Mouse (Mus musculus): ENCODE measurements at regions not wholly inside any gene's neighbourhood (a gene's known extent, or its start where the extent isn't known, plus 50 kb on each side); places are given as distances from the start of the nearest gene placed in this dataset.
A peak's percentile ranks its signal among the peaks of the same experiment; 100 is the strongest.

DNA sequence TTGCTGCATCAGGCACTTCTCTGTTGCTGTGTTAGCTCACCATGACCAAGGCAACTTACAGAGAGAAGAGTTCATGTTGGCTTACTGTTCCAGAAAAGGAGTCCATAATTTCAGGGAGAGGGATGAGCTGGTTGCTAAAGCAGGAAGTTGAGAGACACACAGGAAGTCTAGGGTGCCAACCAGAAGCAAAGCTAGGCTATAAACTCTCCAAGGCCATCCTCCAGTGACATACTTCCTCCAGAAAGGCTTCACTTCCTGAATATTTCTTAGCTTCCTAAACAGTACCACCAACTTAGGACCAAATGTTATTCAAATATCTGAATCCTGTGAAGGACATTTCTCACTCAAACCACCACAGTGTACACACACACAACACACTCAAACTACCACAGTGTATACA is 2010.6 kb downstream of the A830018L16Rik start:
- no peak for DNase-seq (ENCODE audit: low spot score in 2 of 2)

DNA sequence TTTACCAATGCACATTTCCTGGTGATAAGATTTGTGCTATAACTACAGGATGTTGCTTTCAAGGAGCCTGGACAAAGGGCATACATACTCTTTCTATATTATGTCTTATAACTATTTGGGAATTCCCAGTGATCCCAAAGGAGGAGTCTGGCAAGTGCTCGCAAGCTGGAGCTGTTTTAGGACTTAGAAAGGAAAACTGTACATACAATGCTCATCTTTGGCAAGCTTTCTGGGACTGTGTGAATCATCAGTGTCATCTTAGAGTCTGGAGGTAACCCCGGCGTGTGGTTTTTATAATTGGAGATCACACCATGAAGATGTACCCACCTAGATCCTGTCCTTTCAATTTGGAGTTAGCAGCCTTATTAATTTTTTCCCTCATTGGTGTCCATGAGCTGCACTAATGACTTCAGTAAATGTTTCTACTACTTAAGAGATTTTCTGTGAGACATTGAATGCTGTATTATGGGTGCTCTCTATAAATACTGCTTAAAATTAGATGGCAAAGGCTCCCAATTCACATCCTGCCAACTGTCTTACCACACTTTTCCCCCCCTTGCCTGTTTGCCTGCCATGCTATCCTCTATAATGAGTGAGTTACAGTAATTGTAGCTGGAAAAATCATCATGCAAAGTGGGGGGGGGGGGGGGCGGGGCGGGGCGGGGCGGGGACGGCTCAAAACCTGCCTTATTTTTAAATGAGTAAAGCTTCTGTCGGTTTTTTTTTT is 2011.9 kb downstream of the A830018L16Rik start:
- no peak for DNase-seq (ENCODE audit: low spot score in 2 of 2)

- DNase-seq (ENCODE audit: low spot score in 2 of 2), result peak; percentile 26 to 53
Observed at GRCm38 (mm10) chr1:13426328-13427067, 2012.6 kb downstream of the A830018L16Rik start.

DNA sequence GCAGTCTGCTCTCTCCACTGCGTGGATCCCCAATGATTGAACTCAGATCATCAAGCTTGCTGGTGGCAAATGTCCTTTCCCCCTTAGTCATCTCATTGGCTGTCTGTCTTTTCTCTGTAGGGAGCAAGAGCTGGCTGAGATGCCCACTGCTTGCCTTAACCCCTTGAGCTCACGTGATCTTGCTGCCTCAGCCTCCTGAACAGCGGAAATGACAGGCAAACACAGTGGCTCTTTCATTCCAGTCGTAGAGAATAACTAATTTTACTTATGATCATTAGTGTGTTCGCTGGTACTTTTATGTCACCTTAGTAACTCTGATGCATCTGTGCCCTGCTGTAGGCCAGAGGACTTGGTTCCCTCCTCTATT is 2013.1 kb downstream of the A830018L16Rik start:
- DNase-seq (ENCODE audit: low spot score in 2 of 2), result no peak

- DNase-seq (ENCODE audit: low spot score in 2 of 2), result no peak
Observed at GRCm38 (mm10) chr1:13427501-13428207, 2013.7 kb downstream of the A830018L16Rik start.

DNA sequence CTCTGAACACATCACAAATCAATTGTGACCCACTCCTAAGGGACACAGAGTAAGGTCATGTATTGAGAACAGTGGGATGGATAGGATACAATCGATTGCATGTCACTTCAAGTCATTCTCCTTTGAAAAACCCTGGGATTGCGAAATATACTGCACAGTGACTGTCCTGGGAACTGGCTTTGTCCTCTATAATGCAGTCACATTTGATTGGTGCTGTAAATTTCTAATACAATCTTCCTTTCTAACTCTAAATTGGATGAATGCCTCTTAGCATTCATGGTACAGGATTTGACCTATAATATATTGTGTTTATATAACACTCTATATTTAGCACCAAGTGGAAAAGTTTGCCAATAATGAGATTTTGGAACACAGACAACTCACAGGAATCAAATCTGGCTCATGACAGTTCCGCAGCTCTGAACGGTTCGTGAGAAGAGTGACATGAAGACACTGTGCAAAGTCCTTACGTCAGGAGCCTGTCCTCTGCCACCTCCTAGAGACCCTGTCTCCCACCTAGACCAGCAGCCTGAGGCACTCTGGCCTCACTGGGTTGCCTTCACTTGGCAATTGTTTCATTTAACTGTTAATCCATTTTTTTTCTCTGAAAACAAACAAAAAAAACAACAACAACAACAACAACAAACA is 2024.0 kb downstream of the A830018L16Rik start:
- no peak for DNase-seq (ENCODE audit: low spot score in 2 of 2)

DNA sequence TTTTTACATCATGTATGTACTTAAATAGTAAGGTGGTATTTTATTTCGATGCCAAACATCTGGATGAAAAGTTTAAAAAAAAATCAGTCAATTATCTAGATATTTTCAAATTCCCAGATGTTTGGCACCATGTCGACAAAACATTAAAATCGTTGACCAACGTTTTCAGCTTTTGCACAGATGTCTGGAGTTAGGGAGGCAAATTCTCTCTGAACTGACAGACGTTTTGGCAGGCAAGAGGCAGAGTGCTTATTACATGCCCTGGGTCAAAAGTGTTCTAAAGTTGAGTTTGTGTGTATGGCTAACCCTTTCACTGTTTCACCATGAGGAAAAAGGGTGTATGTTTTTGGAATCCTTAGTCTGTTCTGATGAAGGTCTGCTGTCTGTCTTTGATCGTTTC is 2028.5 kb downstream of the A830018L16Rik start:
- no peak for DNase-seq (ENCODE audit: low spot score in 2 of 2)

- no peak for DNase-seq (ENCODE audit: low spot score in 2 of 2)
Observed at GRCm38 (mm10) chr1:13454534-13454933, 2040.6 kb downstream of the A830018L16Rik start.

DNA sequence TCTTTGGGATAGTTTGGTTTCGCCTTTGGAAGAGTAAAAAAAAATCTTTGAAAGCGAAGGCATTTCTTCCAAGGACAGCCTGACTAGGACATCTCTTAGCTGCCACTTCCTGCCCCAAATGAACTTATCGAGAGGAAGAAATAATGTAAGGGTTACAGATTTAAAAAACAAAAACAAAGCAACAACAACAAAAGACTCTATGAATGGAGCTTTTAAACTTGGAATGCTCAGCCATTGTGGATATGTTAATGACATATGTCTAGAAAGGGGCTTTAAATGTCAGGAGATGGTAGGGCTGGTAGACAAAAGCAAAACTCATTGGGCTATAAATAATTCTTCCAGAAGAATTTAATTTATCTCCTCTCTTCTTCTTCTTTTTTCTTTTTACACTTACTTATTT is 2041.7 kb downstream of the A830018L16Rik start:
- no peak for DNase-seq (ENCODE audit: low spot score in 2 of 2)

GRCm38 (mm10) chr1:13464311-13464710 is 2050.4 kb downstream of the A830018L16Rik start:
- no peak for DNase-seq (ENCODE audit: low spot score in 2 of 2)

DNA sequence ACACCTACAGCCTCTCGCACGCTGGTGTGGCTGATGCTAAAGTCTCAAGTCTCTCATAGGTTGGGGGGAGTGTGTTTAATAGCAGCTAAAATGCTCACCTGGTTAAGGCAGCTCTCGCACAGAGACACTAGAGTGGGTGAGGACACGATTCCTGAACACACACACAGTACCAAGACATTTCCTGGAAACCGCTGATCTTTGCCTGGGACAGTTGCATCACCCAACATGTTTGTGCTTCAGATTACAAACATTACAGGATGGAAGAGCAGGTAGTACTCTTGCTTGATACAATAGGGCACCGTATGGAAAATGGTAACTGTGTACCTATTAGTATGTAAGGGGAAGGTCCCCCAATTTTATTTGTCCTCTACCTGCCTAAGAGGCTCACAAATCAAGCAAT is 2053.3 kb downstream of the A830018L16Rik start:
- no peak for DNase-seq (ENCODE audit: low spot score in 2 of 2)

DNA sequence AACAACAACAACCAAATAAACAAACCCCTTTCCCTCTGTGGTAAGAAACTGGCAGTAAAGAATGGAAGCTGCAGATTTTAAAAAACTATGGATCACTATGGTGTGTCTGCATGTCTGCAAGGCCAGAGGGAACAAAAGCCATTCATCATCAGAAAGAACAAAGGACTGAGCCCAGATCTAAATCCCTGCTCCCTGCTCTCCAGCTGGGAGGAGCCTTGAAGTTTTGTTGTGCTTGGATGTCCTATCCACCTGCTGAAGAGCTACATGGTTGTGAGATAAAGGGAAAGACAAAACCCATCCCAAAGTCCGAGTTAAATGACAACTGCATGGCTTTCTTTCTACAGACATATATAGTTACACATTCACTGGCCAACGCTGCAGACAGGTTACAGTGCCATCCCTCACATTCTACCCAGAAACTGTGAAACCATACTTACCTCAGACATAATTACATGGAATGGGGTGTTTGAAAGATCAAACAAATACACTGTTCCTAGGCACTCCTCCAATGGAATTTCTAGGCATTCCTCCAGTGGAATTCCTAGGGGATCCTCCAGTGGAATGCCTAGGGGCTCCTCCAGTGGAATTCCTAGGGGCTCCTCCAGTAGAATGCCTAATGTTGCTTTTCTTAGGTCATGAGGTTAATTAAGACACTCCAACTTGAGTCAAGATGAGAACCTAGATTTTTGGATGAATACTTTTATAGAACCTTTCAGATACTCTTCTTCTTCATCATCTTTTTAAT is 2054.2 kb downstream of the A830018L16Rik start:
- no peak for DNase-seq (ENCODE audit: low spot score in 2 of 2)

DNA sequence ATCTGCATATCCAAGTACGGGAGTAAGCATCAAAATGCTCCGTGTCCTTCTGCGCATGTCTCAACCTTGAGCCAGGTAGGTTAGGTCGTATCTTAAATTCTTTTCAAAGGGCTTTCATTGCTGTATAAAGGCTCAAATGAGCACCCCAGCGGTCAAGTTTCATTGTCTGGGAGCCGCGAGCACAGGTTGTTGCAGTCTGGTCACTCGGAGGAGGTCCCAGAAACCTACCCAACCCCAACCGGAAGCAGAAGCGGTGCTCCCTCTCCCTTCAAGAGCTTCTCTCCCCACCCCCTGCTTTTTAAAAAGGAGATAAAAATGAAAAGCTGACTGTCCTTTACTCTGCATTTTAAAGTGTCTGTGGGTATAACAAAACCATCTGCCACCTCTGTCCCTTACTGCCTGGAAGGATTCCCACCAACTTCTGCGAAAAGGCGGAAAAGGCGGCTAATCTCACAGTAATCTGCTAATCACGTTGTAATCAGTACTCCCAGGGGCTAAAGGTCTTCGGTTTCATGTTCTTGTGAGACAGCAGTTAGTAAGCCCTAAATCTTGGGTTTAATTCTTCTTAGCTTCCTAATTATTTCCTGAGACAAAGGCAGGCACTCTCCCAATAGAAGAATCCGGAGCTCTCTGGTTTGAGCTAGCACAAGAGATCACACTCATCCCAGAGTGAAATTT is 2081.0 kb downstream of the A830018L16Rik start:
- DNase-seq (ENCODE audit: low spot score in 2 of 2), result no peak

DNA sequence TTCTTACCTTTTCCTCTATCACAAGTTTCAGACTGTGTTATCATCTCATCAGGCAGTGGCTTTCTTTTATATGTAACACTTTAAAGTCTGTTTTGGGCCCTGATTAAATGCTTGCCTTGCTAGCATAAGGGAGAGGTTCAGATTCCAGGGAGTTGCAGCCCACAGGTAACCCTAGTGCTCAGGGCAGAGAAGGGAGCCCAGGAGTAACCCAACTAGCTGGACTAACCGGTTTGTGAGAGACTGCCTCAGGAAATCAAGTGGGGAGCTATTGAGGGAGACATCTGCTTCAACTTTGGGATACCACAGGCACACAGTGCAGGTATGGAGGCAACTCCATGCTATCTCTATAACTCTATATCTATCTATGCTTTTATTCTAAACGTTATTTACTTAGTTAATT is 2082.5 kb downstream of the A830018L16Rik start:
- no peak for DNase-seq (ENCODE audit: low spot score in 2 of 2)

DNA sequence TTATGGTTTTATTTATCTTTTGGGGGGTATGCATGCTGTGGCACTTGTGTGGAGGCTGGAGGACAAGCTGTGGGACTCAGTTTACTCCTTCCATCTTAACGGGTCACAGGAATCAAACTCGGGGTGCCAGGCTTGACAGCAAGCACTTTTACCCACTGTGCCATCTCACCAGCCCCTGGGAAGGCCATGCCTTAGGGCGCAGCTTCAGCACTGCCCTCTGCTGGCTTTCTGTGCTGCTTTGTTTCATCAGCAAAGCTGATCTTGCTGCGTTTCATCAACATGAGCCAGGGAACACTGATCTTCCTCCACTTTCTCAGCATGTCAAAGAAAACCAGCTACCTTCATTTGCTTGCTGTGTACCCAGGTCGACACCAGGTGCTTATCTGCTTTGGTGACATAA is 2086.6 kb downstream of the A830018L16Rik start:
- peak in 1 of 2 experiments; percentile 30 for DNase-seq (ENCODE audit: low spot score in 2 of 2)

DNA sequence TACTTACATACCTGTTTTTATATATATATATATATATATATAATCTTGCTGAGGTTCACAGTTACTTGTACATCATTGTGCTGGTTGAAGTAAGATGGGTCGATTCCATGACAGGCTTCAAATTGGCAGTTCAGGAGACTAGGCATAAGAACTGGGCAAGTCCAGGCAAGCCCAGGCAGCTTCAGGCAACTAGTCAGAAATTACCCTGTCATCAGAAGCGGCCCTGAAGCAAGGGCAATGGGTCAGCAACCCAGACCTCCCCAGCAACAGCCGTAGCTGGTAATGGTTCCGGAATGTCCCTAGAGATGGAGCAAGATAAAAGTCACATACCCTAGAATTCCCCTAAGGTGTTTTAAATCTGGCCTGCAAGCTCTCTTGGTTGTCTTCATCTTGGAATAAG is 2088.0 kb downstream of the A830018L16Rik start:
- no peak for DNase-seq (ENCODE audit: low spot score in 2 of 2)

- DNase-seq (ENCODE audit: low spot score in 2 of 2), result no peak
Observed at GRCm38 (mm10) chr1:13513761-13514160, 2099.9 kb downstream of the A830018L16Rik start.
